8 mouse cellular contexts compared by ENCODE assay signal in genomic region chr16:96083179-96083646, GRCm38 (mm10). TPM values are rescaled to one million over a fixed set of nuclear protein-coding genes. Genes with fewer than 3 reads are reported as not detected.
DNase-seq lines count a peak whose midpoint lies in the region; ATAC-seq lines count a peak whose summit lies in the region.

No protein-coding gene starts in this region.

- no peak for ATAC-seq in embryonic facial prominence, embryonic 15.5 days (ENCODE audit: insufficient number of reproducible peaks, low FRiP score, low TSS enrichment, low read depth)
- peak; percentile 7 for ATAC-seq in hindbrain, embryonic 11.5 days (ENCODE audit: low FRiP score)
- no peak for ATAC-seq in midbrain, embryonic 12.5 days (ENCODE audit: low FRiP score, low read depth)

- H3K9ac ChIP-seq in embryonic facial prominence, embryonic 15.5 days: 0 out of 2 replicates have a peak overlapping the region, but pooled peaks have one; percentile 93
- H3K9ac ChIP-seq in hindbrain, embryonic 11.5 days (ENCODE audit: low read depth, low read length): peak overlapping the region; percentile 93
- peak overlapping the region; percentile 99 for H3K9ac ChIP-seq in midbrain, embryonic 12.5 days (replicated peaks)

- peak; percentile 31 for DNase-seq in ovary, postnatal 14 days (ENCODE audit: low spot score)
- no peak for DNase-seq in ovary, postnatal 10 days (ENCODE audit: low spot score)
- no peak for DNase-seq in hindbrain, embryonic 11.5 days (ENCODE audit: low spot score)
- DNase-seq in limb, embryonic 10.5 days (ENCODE audit: low spot score): no peak
- DNase-seq in urinary bladder, postnatal 4 days (ENCODE audit: low spot score in 2 of 2): peak; percentile 26 to 59
- no peak for DNase-seq in c-Kit-positive CD71-positive TER-119-positive erythroid progenitor cells, embryonic 14.5 days (ENCODE audit: low spot score)

- H3K4me2 ChIP-seq in embryonic facial prominence, embryonic 15.5 days (replicated peaks): peak overlapping the region; percentile 64
- H3K4me2 ChIP-seq in hindbrain, embryonic 11.5 days (replicated peaks; ENCODE audit: low read depth, low read length): peak overlapping the region; percentile 86
- H3K4me2 ChIP-seq in midbrain, embryonic 12.5 days (replicated peaks): peak overlapping the region; percentile 69

- WGBS in embryonic facial prominence, embryonic 15.5 days: 7% methylated on average over 20 of the region's 20 CpGs
- 3% methylated on average over 20 of the region's 20 CpGs for WGBS in hindbrain, embryonic 11.5 days
- 5% methylated on average over 20 of the region's 20 CpGs for WGBS in limb, embryonic 10.5 days
- 4% methylated on average over 20 of the region's 20 CpGs for WGBS in midbrain, embryonic 12.5 days

- H3K27ac ChIP-seq in embryonic facial prominence, embryonic 15.5 days (replicated peaks): peak overlapping the region; percentile 95
- H3K27ac ChIP-seq in hindbrain, embryonic 11.5 days (ENCODE audit: low read depth, low read length): peak overlapping the region; percentile 90; the same call in 1 of the 2 replicates
- peak overlapping the region; percentile 98 for H3K27ac ChIP-seq in limb, embryonic 10.5 days
- H3K27ac ChIP-seq in midbrain, embryonic 12.5 days (replicated peaks): peak overlapping the region; percentile 96

- no peaks in the 10 kb centered on the region for H3K9me3 ChIP-seq in embryonic facial prominence, embryonic 15.5 days (replicated peaks)
- H3K9me3 ChIP-seq in hindbrain, embryonic 11.5 days (ENCODE audit: control insufficient read depth, low read length): no peaks in the 10 kb centered on the region
- H3K9me3 ChIP-seq in limb, embryonic 10.5 days (replicated peaks): no peaks in the 10 kb centered on the region
- no peaks in the 10 kb centered on the region for H3K9me3 ChIP-seq in midbrain, embryonic 12.5 days

- H3K4me3 ChIP-seq in embryonic facial prominence, embryonic 15.5 days (replicated peaks): peak overlapping the region; percentile 88
- H3K4me3 ChIP-seq in hindbrain, embryonic 11.5 days (ENCODE audit: low read depth, low read length): peak overlapping the region; percentile 100
- peak overlapping the region; percentile 99 for H3K4me3 ChIP-seq in limb, embryonic 10.5 days
- H3K4me3 ChIP-seq in midbrain, embryonic 12.5 days: peak overlapping the region; percentile 98

- H3K36me3 ChIP-seq in embryonic facial prominence, embryonic 15.5 days: peaks cover 27% of the 10 kb centered on the region
- no peaks in the 10 kb centered on the region for H3K36me3 ChIP-seq in hindbrain, embryonic 11.5 days (ENCODE audit: control insufficient read depth, insufficient read depth, low read length)
- H3K36me3 ChIP-seq in limb, embryonic 10.5 days: peaks cover 30% of the 10 kb centered on the region
- H3K36me3 ChIP-seq in midbrain, embryonic 12.5 days: peaks cover 27% of the 10 kb centered on the region

- H3K27me3 ChIP-seq in embryonic facial prominence, embryonic 15.5 days: no peaks in the 10 kb centered on the region
- no peaks in the 10 kb centered on the region for H3K27me3 ChIP-seq in hindbrain, embryonic 11.5 days (ENCODE audit: control insufficient read depth, insufficient read depth, low read length)
- no peaks in the 10 kb centered on the region for H3K27me3 ChIP-seq in limb, embryonic 10.5 days (ENCODE audit: low read depth, poor library complexity, severe bottlenecking)
- H3K27me3 ChIP-seq in midbrain, embryonic 12.5 days: no peaks in the 10 kb centered on the region

- H3K4me1 ChIP-seq in embryonic facial prominence, embryonic 15.5 days: peaks cover 23% of the 10 kb centered on the region
- 0 out of 2 replicates have a peak, but pooled peaks cover 3% of the 10 kb centered on the region for H3K4me1 ChIP-seq in hindbrain, embryonic 11.5 days (replicated peaks; ENCODE audit: control insufficient read depth, insufficient read depth, low read length)
- H3K4me1 ChIP-seq in limb, embryonic 10.5 days: peaks cover 22% of the 10 kb centered on the region
- H3K4me1 ChIP-seq in midbrain, embryonic 12.5 days: peaks cover 20% of the 10 kb centered on the region

RNA-seq across cellular contexts. Expression of gene Brwd1, which starts 0.9 kb away (rescaled TPM):
- 78.3 and 79.8 TPM in 2 replicates for polyA plus RNA-seq in embryonic facial prominence, embryonic 15.5 days (2015; fragmentation: Nextera tagmentation; extraction: Ambion mirVana)
- polyA plus RNA-seq in hindbrain, embryonic 11.5 days (2014; fragmentation: Nextera tagmentation; extraction: Ambion mirVana): 224 and 240 TPM in 2 replicates
- polyA plus RNA-seq in limb, embryonic 10.5 days (2016; fragmentation: Nextera tagmentation; extraction: Ambion mirVana): 123 and 146 TPM in 2 replicates
- polyA plus RNA-seq in midbrain, embryonic 12.5 days (2016; fragmentation: Nextera tagmentation; extraction: Ambion mirVana): 210 and 222 TPM in 2 replicates

RNA-seq across cellular contexts. Expression of gene Hmgn1, which starts 44.3 kb away (rescaled TPM):
- 557 and 581 TPM in 2 replicates for polyA plus RNA-seq in embryonic facial prominence, embryonic 15.5 days (2015; fragmentation: Nextera tagmentation; extraction: Ambion mirVana)
- 793 and 800 TPM in 2 replicates for polyA plus RNA-seq in hindbrain, embryonic 11.5 days (2014; fragmentation: Nextera tagmentation; extraction: Ambion mirVana)
- polyA plus RNA-seq in limb, embryonic 10.5 days (2016; fragmentation: Nextera tagmentation; extraction: Ambion mirVana): 979 and 1,015 TPM in 2 replicates
- polyA plus RNA-seq in midbrain, embryonic 12.5 days (2016; fragmentation: Nextera tagmentation; extraction: Ambion mirVana): 718 and 726 TPM in 2 replicates

Comparison
In these comparisons a context has a peak if more than half of its experiments do, and no peak if none do; other contexts are left out.
1. DNase-seq: peak in ovary, postnatal 14 days (single experiment) and urinary bladder, postnatal 4 days (2 of 2); none in ovary, postnatal 10 days (single experiment), hindbrain, embryonic 11.5 days (single experiment), limb, embryonic 10.5 days (single experiment) and c-Kit-positive CD71-positive TER-119-positive erythroid progenitor cells, embryonic 14.5 days (single experiment).
2. Peak in every context shown above with its lines, with median percentiles within 50 percentile points of each other: H3K27ac ChIP-seq, H3K4me2 ChIP-seq, H3K4me3 ChIP-seq and H3K9ac ChIP-seq.